Mouse (Mus musculus) gastrocnemius, adult 8-10 months (tissue): ENCODE measurements around the gene Itm2b. TPM values are rescaled to one million over a fixed set of nuclear protein-coding genes. Genes with fewer than 3 reads are reported as not detected.

Experiments
- DNase-seq, 2 experiments: peaks; one replicate each; pipeline ENCODE4 v3.0.0; 2022; ENCODE audit warnings: low spot score in 2 of 2
- total RNA-seq, 4 experiments: library from RNA; stranded (reverse); gene quantifications; 2 replicates each; pipeline ENCODE4 v1.2.4; 2022

The Itm2b gene
- total RNA-seq, 4 experiments from 2014 or later, result 232 to 300 (median 269) TPM

- peak; percentile 12 to 28 for DNase-seq
Measured at GRCm38 (mm10) chr14:73324634-73325455, 60.2 kb downstream of the Itm2b start.

GRCm38 (mm10) chr14:73323965-73324364 is 61.1 kb downstream of the Itm2b start:
- DNase-seq, result no peak

- no peak for DNase-seq
Measured at GRCm38 (mm10) chr14:73322142-73322541, 62.9 kb downstream of the Itm2b start.

GRCm38 (mm10) chr14:73316933-73317332 is 68.2 kb downstream of the Itm2b start:
- DNase-seq, result no peak

GRCm38 (mm10) chr14:73313864-73314263 is 71.2 kb downstream of the Itm2b start:
- no peak for DNase-seq

- peak in 1 of 2 experiments; percentile 6 for DNase-seq
Measured at GRCm38 (mm10) chr14:73313396-73313795, 71.7 kb downstream of the Itm2b start.

GRCm38 (mm10) chr14:73312909-73313308 is 72.2 kb downstream of the Itm2b start:
- DNase-seq, result no peak

Other genes with a start within 250 kb of the Itm2b start
- under 1 TPM; 0.61 to 0.89 (median 0.76) TPM for gene Lpar6, start 147.4 kb downstream of the Itm2b start, total RNA-seq
- gene Rb1, start 59.5 kb downstream of the Itm2b start, total RNA-seq, result 10 to 100 TPM; 14.5 to 25.1 (median 17.4) TPM
- gene Med4, start 124.7 kb upstream of the Itm2b start, total RNA-seq, result 10 to 100 TPM; 10.1 to 14.5 (median 12.7) TPM
- gene Sucla2, start 140.0 kb upstream of the Itm2b start, total RNA-seq, result 100 to 1,000 TPM; 374 to 423 (median 388) TPM
- gene Nudt15, start 163.0 kb upstream of the Itm2b start, total RNA-seq, result 1 to 10 TPM; 6.6 to 8.7 (median 8.1) TPM